Mouse (Mus musculus) cortical plate, adult 2 months (tissue): Measurements from ENCODE around the gene Rpl31.

Experiments
- CTCF ChIP-seq: fragments of 200-500 bp; IDR thresholded peaks from 2 replicates; pipeline ENCODE4 v1.5.1; 2011; ENCODE audit warnings: mild to moderate bottlenecking, control low read depth, low read length; ENCODE audit not compliant: insufficient read depth; ENCODE audit errors: extremely low read depth
- POLR2A ChIP-seq: fragments of 200-500 bp; IDR thresholded peaks from 2 replicates; pipeline ENCODE4 v1.6.1; 2011; ENCODE audit warnings: mild to moderate bottlenecking, low read length, control low read depth; ENCODE audit not compliant: insufficient read depth; ENCODE audit errors: extremely low read depth

GRCm38 (mm10) chr1:39343242-39343641 lies 24.4 kb upstream of the Rpl31 start:
- TF ChIP-seq CTCF: peak; percentile 14; the same call in 1 of the 2 replicates
- TF ChIP-seq POLR2A: no peak
